Mouse (Mus musculus): ENCODE results near the gene F2rl1.
"Not testable (repeated sequence)": the region's sequence is repeated elsewhere in the genome, so short reads cannot be mapped to it uniquely, and the experiment has no call there.

F2rl1 gene

DNA sequence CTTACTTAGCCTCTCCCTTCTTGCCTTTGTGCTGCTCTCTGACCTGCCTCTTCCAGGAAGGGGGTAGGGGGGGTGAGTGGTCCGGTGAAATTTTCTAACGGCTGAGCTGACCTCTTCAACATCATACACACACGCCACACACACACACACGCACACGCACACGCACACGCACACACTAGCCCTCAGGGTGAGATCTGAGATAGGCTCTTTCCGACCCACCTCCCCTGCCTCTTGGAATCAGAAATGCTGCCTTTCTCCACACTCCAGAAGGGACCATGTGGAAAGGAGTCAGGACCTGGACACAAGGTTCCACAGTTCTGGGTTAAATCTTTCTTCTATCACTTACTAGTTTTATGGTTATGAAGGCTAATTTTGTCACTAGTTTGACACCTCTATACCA lies 8.6 kb upstream of the F2rl1 start:
- no peak for DNase-seq (ENCODE audit: low spot score)

DNA sequence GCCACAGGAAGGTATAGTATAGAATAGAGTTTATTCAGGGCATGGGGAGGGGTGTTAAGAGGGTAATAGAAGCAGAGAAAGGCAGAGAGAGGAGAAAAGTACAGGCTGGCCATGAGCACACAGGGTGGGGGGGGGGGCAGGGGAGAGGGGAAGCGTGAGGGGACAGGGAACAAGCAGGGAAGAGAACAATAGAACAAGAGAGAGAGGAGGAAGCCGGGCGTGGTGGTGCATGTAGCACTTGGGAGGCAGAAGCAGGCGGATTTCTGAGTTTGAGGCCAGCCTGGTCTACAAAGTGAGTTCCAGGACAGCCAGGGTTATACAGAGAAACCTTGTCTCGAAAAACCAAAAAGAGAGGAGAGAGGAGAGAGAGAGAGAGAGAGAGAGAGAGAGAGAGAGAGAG lies 8.1 kb upstream of the F2rl1 start:
- DNase-seq (ENCODE audit: low spot score), result not testable (repeated sequence)

DNA sequence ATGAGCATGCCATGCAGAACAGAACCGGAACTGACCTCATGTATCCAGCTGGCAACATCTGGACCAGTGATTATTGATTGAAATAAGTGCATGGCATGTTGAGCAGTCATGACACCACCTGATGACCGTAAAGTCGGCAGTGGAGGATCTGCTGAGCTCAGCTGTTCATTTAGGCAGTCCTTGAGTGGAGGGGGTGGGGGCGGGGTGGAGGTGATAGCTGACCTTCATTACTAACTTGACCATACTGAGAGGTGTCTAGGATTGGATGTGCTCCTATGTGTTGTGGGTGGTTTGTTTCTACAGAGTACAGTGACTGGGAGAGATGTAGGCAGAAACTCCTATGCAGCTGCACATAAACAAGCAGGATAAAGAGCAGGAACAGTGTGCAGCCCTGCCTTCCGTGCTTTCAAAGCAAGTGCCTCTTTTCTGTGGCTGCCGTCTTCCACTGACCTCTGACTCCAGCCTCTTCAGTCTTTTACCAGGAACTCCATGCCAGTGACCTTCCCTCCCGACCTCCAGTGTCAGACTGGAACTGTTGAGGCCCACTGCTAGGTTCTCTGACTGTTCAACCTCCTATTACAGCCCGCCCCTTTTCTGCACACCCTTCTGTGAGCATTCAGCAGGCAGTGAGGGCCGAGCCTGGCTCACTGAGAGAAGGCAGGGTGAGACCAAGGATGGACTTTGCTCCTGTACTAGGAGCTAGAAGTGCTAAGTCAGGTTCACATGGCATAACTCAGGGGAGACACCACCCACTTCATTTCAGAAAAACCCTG lies 6.4 kb upstream of the F2rl1 start:
- no peak for DNase-seq (ENCODE audit: low spot score)

DNA sequence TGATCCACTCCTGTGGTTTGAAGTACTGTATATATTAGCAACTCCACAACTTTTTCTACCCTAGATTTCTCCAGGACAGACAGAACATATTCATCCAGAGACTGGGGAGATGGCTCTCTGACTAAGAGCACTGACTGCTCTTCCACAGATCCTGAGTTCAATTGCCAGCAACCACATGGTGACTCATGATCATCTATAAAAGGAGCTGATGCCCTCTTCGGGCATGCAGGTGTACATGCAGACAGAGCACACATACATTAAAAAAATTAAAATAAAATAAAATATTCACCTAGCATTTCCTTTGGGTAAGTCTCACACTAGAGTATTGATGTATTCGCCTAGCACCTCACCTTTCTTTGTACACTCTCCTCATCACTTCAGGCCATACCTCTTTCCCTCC lies 4.2 kb upstream of the F2rl1 start:
- no peak for DNase-seq (ENCODE audit: low spot score)

DNA sequence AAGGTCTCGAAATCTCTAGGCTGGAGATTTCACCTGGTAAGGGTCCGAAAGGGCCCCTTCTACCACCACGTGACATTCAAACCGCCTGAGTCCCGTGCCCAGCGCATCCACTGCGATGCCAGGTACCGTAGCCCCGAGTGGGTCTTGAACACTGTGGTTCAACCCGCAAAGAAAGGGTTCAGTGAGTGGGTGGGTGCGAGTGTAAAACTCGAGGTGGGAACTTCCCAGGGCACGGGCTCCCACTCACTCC lies 678 bp downstream of the F2rl1 start:
- DNase-seq (ENCODE audit: low spot score), result no peak

DNA sequence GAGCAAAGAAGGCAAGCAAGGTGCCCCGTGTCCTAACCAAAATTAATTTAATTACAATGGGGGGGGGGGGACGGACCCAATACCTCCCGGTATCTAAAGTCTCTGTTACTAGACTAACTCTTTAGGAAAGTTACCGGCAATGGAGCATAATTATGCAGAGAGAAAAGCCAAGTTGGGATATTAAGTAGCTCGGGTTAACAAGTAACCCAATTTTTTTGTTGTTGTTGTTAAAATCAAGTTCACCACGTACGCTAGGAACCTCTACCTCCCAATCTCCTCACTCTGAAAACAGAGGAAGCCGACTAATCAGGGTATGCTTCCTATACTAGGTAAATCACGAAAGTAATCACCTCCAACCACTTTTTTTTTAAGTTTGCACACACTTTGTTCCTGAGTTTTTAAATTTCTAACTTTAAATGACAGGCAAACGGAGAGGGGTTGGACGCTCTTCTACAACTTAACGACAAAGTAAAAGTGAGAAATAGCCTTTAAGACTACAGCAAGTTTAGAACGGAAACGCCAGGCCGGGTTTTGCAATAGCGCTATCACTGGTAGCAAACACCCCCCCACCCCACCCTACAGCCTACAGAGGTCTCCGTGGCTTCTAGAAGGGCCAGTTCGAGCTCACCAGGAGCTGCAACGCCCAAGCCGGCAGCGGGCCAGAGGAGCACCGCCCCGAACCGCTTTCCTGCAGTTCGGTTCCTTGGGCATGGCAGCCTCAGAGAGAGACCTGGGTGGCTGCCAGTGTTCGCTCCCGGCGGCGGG lies 1.2 kb downstream of the F2rl1 start:
- peak; percentile 65 for DNase-seq (ENCODE audit: low spot score)

DNA sequence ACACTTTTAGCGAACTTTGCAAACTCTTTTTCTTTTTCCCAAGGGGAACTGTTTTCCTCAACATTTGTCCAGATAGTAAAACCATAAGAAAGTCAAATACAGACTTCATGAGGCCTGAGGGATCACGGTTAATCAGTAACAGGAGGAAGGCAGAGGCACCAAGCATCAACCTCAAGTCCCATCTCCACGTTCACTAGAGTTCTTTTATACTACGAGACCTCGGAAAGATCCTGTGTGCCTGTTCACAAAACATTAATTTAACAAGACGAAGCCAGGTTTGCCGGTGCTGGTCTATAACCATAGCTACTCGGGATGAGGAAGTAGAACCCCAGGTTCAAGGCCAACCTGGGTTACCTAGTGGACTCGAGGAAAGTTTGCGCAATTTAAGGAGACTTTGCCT lies 2.9 kb downstream of the F2rl1 start:
- DNase-seq (ENCODE audit: low spot score), result no peak

DNA sequence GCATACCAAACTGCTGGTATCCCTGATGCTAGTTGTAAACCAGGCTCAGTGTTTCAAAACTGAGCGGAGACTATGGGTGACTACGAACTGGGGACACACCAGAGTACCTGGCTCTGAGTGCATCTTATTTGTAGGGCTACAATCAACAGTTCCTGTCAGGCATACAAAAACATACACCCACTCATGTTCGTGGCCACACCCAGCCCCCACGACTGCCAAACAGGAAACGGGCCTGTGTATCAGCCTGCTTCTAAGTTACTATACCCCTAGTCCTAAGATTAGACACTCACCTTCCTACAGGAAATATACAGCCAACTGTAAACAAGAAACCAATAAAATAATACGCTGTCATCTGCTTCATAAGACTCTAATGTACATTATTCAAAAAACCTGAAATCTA lies 4.0 kb downstream of the F2rl1 start:
- no peak for DNase-seq (ENCODE audit: low spot score)

DNA sequence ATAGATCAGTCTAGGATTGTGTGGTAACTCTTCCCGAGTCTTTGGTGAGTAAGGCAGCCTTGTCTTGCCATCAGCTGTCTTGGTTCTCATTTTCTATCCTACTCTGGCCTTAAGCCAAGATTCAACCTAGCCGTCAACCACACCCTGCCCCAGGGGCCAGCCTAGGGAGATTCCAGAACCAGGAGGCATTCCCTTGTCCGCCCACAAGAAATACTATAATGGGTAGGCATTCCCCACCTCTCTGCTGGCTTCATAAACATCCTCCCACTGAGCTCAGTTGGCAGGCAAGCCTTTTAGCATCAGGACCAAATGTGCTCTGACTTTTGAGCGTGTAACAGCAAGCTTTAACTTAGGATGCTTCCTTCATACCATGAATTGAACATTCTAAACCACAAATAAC lies 10.3 kb downstream of the F2rl1 start:
- no peak for DNase-seq (ENCODE audit: low spot score)

DNA sequence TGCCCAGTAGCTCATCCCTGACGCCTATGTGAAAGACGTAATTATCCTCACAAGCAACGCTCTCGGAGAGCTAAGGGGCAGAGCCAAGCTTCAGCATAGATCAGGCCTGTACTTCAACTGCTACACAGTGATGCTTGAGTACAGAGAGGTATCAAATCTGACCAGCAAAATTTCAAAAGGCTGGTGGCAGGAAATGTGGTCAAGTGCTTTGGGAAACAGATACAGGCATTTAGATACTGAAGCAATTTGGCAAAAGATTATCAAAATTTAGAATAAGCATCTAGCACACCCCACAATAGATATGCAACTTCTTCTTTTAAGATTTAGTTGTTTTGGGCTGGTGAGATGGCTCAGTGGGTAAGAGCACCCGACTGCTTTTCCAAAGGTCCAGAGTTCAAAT lies 15.0 kb downstream of the F2rl1 start:
- no peak for DNase-seq (ENCODE audit: low spot score)

DNA sequence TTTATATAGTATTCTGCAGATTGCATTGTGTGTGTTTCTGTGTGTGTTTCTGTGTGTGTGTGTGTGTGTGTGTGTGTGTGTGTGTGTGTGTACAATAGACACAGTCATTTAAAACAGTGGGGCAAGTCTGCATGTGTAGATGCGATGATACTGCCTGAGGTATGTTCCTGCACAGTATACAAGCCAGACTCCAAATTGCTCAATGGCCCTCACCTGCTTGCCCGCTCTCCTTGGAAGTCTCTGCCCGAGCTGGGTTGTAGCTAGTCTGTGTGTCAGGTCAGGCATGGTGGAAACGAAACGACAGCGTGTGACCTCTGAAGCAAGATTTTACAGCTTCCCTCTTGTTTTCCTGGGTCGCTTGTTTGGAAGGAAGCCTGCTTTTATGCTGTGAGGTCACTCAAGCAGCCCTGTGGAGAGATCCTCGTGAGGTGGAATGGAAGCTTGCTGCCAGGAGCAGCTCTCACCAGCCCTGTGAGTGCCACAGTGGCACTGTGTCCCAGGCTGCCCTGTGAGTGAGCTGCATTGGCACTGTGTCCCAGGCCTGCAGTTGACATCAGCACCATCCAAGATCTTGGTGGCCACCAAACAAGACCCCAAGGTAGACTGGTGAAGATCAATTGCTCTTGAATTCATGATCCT lies 21.6 kb downstream of the F2rl1 start:
- peak; percentile 23 for DNase-seq (ENCODE audit: low spot score)

DNA sequence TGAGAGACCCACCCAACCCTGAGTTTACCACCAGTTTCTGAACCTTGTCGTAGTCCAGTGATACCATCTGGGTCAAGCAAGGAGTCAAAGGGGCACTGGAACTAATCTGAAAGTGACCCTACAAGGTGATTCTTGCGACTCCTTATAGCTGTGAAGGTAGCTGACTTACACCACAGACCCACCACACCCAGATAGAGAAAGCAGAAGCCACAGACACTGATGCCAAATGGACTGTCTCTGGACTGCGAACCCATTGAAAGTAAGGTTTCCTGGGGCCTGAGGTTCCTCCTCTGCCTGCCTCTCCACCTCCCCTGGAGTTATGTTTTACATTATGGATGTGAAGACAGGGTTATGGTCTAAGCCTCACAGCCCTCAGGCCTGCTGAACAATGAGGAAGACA lies 28.4 kb downstream of the F2rl1 start:
- no peak for DNase-seq (ENCODE audit: low spot score)

DNA sequence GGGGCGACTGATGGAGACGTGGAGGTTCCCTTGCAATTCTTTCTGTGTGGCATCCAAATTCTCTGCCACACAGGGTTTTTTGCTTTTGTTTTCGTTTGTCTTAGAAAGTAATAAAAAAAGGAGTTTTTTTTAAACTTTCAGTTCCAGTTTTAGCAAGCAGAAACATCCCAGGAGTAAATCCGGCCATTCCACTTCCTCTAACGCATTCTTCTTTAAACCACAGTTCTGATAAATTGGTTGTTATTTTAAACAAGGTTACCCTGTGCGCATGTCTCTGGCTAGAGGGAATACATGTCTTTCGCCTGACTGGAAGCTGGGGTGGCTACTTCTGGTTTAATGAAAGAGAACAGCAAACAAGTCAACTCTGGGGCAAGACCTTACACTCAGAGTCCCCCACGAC lies 30.2 kb downstream of the F2rl1 start:
- no peak for DNase-seq (ENCODE audit: low spot score)

DNA sequence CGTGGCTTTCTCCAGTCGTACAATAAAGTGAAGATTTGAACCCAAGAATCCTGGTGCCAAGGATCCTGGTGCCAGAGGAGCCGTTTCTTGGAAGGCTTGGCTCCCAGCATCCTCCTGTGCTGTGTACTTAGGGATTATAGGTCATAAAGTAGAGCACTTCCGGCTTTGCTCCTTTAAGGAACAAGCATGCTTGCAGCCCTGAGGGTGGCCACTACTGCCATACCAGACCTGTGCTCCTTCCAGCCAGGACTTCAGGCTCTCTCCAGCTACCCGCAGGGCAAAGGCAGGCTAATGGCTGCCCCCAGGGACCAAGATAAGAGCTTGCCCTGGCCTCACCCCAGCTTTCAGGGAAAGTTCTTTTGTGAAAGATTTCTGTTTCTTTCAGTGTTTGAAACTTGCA lies 31.7 kb downstream of the F2rl1 start:
- DNase-seq (ENCODE audit: low spot score), result no peak

DNA sequence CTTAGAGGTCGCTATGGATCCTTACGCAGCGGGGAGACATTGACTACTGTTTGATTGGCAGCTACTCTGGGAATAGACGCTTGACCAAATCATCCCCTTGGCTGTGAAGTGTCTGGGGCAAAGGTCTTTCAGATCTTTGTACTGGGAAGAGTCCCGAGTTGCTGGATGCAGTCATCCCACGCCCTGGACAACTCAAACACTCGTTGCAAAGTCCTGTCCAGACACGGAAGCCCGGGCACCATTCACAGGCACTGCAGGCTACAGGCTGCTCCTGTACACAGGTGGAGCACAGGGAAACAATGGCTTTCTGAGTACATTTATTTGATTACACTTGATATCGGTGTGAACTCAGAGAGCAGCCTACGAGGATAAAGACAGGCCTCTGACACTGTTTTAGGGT lies 33.7 kb downstream of the F2rl1 start:
- no peak for DNase-seq (ENCODE audit: low spot score)

DNA sequence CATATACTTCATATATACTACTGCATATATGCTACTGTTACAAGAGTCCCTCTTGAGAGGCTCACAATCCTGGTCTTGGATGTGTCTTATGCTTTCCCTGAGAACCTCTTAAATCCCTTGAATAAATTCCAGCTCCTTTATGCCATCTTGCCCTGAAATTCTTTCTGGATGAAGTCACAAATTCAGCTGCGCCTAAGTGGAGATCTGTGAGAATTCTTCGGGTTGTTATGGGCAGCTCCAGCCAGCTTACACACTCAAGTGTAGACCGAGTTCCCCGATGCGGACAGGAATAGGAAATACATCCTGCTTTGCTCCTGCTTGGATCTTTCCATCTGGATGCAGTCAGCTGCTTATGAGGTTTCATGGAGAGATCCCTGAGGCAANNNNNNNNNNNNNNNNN lies 40.4 kb downstream of the F2rl1 start:
- DNase-seq (ENCODE audit: low spot score), result peak; percentile 64

DNA sequence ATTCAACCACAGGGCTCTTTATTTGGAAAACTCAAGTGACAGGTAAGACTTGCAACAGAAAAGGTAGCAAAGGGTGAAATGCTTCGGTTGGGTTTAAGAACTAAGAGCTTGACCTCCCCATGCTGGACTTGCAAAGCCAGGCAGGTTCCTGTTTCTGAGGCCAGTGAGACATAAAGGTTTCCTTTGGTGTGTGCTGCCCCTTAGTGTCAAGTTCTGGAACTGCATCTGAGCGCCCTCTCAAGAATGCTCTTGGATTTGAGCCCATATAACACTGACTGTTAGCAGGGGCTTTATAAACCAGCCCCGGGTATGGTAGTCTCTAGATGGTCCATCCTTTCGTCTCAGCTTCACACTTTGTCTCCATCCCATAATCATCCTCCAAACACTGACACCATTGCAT lies 43.6 kb downstream of the F2rl1 start:
- DNase-seq (ENCODE audit: low spot score), result peak; percentile 73

DNA sequence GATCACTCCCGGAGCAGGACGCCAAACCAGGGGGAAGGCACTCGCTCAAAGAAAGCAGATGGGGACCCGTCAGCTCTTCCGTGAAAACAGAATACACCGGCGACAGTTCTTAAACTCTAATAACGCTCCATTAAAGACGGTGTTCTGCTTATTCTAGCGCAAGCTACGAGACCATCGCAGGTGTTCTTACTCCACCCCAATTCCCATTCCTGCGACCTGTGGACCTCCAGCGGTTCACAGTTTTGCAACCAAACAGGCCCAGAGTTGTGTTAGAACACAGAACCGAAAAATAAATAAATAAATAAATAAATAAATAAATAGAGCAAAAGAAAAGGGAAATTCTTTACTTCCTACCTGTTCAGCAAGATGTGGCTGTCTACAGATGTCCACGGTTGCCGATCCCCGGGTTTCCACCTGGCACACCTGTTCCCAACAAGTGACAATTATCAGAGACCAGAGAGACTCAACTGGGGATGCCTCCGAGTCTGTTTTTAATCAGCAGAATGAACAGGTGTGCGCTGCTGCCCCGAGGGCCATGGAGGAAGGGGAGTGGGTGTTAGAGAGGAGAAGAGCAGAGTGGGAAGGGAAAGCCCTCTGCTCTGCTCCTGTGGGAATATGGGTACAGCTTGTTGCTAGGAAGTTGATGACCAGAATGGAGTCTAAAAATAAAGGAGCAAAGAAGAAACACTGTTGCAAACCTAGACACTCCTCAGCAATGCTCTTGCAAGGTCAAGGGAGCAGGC lies 46.2 kb downstream of the F2rl1 start, which contains the start of gene S100z:
TSS of gene S100z (minus strand) at position 51 of the 743 bp plus-strand sequence.
- no peak for DNase-seq (ENCODE audit: low spot score)

DNA sequence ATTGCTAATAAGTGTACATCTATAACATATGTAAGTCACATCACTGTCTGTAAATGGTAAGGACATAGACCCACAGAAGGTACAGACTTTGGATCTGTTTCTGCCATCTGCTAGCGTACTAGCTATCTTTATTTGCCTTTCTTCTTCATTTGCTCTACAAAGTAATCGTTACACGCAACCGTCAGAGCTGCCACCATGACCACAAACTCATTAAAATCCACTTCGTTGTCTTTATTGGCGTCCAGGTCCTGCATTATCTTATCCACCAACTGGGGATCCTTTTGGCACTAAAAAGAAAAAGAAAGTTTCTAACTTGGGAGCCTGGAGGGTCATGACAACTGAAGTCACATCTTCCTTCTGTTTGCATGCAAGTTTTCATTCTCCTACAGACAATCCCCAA lies 47.9 kb downstream of the F2rl1 start:
- no peak for DNase-seq (ENCODE audit: low spot score)

DNA sequence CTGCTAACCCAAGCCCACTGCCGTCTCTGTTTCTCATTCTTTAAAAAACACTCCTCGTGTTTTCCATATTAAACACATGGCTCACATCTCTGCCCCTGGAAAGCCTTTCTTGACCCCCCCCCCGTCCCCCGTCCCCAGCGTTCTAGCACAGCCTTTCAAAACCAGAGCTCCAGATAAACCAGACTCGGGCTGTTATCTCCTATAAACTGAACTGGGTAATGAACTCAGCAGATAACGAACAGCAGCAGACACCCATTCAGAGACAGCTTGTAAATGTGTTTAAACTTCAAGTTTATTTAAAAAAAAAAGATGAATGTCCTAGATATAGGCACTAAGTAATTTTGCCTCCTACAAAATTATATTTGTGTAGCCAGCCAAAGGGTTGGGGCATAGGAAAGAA lies 49.9 kb downstream of the F2rl1 start:
- DNase-seq (ENCODE audit: low spot score), result no peak

DNA sequence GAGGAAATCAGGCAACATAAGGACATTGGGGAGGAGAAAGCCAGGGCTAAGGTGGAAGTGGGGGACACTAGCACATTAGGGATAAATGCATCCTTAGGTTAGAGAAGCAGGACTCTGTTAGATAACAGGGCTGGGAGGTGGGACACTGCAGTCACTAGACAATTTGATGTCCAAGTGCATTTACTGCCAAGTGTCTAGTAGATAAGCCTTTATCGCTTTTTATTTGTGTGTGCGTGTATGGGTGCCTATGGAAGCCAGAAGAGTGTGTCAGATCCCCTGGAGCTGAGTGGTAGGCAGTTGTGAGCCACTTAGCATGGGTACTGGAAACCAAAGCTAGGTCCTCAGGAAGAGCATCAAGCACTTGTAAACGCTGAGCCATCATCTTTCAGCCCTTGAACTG lies 50.7 kb downstream of the F2rl1 start:
- no peak for DNase-seq (ENCODE audit: low spot score)

DNA sequence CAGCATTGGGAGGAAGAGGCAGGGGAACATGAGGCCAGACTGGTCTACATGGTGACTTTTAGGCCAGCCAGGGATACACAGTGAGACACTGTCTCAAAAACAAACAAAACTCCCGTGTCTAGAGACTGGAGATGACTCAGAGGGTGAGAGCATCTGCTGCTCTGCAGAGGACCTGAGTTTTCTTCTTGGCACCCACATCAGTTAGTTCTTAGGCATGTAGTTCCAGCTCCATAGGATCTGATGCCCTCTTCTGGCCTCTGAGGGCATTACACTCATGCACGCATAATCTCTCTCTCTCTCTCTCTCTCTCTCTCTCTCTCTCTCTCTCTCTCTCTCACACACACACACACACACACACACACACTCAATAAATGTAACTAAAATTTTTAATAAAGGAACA lies 54.1 kb downstream of the F2rl1 start:
- DNase-seq (ENCODE audit: low spot score), result no peak

Data from lung, postnatal 25 days (tissue).